ENCODE assay signal across 8 mouse cellular contexts in the genomic region with DNA sequence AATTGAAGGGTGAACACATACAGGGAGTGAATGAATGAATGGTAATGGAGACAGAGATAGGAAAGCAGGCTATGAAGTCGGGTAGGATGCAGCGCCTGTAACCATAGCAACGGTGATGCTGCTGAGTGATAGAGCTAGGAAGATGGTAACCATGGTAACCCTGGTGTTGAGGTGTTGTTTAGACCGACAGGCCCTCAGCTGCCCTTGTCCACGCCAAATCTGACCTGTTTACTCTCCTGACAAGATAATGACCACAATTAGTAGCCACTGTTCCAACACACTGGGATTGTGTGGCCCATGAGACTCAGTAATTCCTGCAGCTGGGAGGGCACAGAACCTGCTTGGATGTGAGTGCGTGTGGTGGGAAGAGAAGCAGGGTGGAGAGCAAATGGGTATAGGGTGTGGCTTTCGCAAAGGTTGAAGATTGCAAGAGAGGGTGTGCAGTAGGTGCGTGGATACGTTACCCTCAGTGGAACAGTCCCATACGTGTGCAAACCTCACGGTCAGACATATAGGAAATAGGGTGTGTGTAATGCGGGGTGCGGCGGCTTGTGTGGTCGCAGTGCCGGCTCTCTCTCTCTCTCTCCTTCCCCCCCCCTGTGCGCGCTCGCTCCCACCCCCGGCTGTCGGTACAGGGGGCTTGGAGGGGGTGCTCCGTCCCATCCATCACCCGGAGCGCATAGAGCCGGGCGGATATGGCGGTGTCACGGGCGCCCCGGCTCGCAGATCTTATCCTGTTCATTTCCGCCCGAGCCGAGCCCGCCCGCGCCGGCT.
DNase-seq lines count a peak whose midpoint lies in the region; ATAC-seq lines count a peak whose summit lies in the region.

No protein-coding gene starts in this region.

- peaks cover 36% of the 10 kb centered on the region for H3K4me1 ChIP-seq in hindbrain, embryonic 12.5 days

- H3K36me3 ChIP-seq in hindbrain, embryonic 12.5 days = no peaks in the 10 kb centered on the region

- peak overlapping the region; percentile 88 for H3K4me2 ChIP-seq in hindbrain, embryonic 12.5 days (replicated peaks)

- H3K4me3 ChIP-seq in hindbrain, embryonic 12.5 days = peak overlapping the region; percentile 41

- H3K9me3 ChIP-seq in hindbrain, embryonic 12.5 days (replicated peaks) = no peaks in the 10 kb centered on the region

- H3K9ac ChIP-seq in hindbrain, embryonic 12.5 days = peak overlapping the region; percentile 62

- under 1% methylated on average over 35 of the region's 38 CpGs for WGBS in hindbrain, embryonic 12.5 days

- ATAC-seq in hindbrain, embryonic 12.5 days (ENCODE audit: low FRiP score) = peak; percentile 83

- H3K27ac ChIP-seq in hindbrain, embryonic 12.5 days = peak overlapping the region; percentile 86

- peak; percentile 17 for DNase-seq in thymus, postnatal 0 days (ENCODE audit: low spot score)
- no peak for DNase-seq in thymus, postnatal 25 days
- DNase-seq in embryo, embryonic 10.5 days (ENCODE audit: low spot score) = peak; percentile 87
- DNase-seq in left cerebral cortex, adult 8-10 months (ENCODE audit: low spot score in 2 of 2) = peak; percentile 73 to 91
- DNase-seq in neural tube, embryonic 10.5 days (ENCODE audit: extremely low spot score, low spot score) = peak; percentile 68
- DNase-seq in adrenal gland, adult 8-10 months = no peak
- no peak for DNase-seq in gastrocnemius, postnatal 10 days

- peaks cover 58% of the 10 kb centered on the region for H3K27me3 ChIP-seq in hindbrain, embryonic 12.5 days

Comparison
In these comparisons a context has a peak if more than half of its experiments do, and no peak if none do; other contexts are left out.
1. DNase-seq: peak in thymus, postnatal 0 days (single experiment), embryo, embryonic 10.5 days (single experiment), left cerebral cortex, adult 8-10 months (2 of 2) and neural tube, embryonic 10.5 days (single experiment); none in thymus, postnatal 25 days (single experiment), adrenal gland, adult 8-10 months (single experiment) and gastrocnemius, postnatal 10 days (single experiment).